Mouse (Mus musculus): ENCODE data around the gene Pigb.
A peak's percentile ranks its signal among the peaks of the same experiment; 100 is the strongest.

The Pigb gene

DNA sequence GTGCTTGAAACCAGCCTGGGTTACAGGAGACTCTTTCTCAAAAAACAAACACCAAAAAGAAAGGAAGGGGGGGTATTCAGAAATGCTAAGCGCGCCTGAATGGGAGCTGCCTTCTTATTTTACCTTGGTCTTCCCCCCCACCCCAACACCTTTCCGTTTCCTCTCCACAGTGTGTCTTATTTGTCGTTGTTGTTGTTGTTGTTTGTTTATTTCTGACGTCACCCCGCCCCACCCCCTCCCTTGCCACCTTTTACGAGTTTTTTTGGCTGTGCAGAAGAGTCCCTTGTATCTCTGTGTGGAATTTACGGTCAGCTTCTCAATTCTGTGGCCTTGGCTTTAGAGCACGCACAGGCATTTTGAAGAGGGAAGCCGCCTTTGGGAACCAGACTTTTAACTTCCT, 5.5 kb upstream of the Pigb start:
- no peak for DNase-seq (ENCODE audit: low spot score)

GRCm38 (mm10) chr9:73045204-73045603, 5.0 kb upstream of the Pigb start:
- no peak for DNase-seq (ENCODE audit: low spot score)

DNA sequence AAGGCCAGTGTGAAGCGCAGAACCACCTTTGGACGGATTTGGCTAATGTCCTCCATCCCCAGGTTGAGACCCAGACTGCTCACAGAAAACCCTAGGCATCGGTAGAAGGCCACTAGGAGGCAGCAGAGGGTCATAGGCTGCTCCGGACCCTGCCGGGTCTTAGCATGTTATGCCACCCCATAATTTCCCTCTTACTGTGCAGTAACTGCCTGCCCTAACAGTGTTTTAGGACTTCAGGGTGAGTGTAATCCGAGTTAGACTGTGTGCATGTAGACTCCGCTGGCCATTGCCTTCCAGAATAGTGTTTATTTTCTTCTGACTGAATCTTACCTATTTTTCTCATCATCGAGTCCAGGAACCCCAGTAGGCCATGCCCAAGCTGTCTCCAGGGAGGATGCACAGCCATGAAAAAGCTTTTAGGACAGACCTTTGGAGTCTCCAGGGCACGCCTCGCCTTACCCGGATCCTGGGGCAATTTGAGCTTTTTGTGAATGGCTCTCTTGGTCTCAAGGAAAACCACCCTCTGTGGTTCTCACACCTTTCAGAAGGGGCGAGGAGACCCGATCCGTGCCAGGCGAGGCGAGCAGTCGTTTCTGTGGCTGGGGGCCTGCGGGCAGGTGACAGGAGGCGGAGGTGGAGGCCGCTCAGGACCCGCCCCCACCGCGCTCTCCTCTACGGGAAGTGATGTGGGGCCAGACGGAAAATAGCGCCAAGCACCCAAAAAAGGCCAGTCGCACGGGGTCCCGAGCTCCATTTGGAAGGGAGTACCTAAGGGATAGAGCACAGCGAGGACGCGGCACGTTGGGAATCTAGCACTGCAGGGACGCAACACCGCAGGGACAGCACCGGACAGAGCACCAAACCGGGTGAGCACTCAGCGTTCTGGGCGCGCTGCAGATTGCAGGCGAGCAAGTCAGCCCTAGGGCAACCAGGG, 4.2 kb upstream of the Pigb start, which contains the start of gene Rab27a:
Gene Rab27a (plus strand): TSS at position 709 of the 934 bp plus-strand sequence.
- DNase-seq (ENCODE audit: low spot score): peak; percentile 67

GRCm38 (mm10) chr9:73039222-73039945, 794 bp downstream of the Pigb start:
- peak; percentile 75 for DNase-seq (ENCODE audit: low spot score)

- no peak for DNase-seq (ENCODE audit: low spot score)
These were observed 6.8 kb downstream of the Pigb start for GRCm38 (mm10) chr9:73033406-73033805.

GRCm38 (mm10) chr9:73031421-73031820, 8.8 kb downstream of the Pigb start:
- no peak for DNase-seq (ENCODE audit: low spot score)

GRCm38 (mm10) chr9:73030443-73030842, 9.7 kb downstream of the Pigb start:
- no peak for DNase-seq (ENCODE audit: low spot score)

DNA sequence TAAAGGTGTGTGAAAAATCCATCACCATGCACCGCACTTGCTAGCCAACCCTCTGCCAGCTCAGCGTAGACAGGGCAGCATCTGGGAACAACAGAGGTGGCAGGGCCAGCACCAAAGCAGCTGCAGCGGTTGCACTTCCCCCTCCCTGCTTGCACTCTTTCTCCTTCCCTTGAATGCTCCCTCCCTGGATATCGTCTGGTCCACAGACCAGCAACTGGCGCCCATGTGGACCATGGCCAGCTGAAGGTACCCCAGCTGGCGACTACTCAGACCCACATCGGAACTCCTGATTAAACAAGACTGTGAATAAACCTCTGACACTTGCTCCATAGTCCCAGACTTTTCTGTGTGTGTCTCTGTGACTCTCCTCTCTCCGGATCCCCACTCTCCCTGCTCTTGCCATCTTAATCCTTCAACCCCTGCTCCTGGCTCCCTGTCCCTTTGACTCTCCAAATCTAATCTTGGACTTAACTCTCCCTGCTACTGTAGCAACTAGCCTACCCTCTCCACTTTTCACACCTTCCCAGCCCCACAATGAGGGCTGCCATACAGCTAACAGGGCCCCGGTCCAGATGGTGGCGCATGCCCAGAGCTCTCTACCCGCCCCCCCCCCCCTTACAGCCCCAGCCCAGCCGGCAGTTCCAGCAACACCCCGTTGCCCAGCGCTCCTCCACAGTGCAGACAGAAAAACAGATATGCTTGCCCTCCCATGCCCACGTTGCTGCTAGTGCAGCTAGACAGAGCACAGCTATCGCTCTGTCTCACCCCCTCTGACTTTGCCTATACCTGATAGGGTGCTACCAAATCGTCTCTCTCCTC, 14.2 kb downstream of the Pigb start:
- DNase-seq (ENCODE audit: low spot score): no peak

DNA sequence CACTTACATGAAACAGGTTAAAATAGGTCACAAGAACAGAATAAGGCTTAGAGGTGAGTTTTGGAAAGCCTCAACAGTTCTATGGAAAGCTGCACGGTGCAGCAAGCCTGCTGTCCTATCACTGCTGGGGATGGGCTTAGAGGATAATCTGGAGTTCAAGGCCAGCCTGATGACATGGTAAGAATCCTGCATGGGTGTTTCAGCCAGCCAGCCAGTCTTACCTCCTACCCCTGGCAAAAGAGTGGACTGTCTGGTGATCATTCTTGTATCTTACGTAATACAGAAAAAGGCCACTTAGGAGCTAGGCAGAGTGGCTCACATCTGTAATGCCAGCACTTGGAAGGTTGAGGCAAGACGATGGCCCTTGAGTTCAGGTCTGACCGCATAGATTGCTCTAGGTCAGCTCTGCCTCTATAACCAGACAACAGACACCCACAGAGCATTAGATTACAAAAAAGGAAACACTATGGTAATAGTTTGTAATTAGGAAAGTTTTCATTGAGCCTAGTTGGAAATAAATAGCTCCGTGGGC, 19.5 kb downstream of the Pigb start:
- DNase-seq (ENCODE audit: low spot score): no peak

GRCm38 (mm10) chr9:73019841-73020240, 20.3 kb downstream of the Pigb start:
- no peak for DNase-seq (ENCODE audit: low spot score)

DNA sequence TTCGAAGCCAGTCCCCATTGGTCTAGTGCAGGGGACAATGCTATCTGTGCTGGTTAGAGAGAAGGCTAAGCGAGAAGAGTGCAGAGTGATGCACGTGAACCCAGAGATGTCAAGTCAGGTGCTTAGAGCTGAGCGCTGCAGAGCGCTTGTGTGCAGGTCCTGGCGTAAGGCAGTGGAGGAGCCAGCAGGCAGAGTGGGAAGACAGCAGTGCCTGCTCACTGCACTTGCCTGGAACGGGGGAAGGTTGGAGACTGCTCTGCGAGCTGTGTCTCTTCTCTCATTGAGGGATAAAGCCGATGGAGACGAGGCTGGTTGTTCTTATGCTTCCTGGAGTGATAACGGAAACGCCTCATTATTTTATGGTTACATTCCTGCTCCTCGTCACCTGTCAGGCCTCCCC, 25.5 kb downstream of the Pigb start:
- no peak for DNase-seq (ENCODE audit: low spot score)

GRCm38 (mm10) chr9:73012629-73013028, 27.5 kb downstream of the Pigb start:
- DNase-seq (ENCODE audit: low spot score): no peak

DNA sequence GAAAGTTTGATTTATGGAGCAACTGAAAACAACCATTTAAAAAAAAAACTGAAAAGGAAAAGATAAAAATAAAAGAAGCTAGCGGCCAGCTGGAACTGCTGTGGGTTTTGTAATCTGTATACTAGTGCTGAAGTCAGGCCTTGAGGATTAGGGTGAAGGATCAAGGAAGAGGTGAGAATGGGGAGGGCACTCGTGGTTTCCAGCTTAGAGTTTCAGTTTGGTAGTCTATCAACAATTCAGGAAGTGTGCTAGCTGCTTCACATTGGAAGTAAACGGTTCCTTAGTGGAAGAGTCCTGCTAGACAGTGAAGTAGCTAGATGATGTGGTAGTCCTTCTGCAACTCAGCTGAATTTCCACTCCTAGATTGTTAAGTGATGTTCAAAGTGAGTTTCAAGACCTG, 31.8 kb downstream of the Pigb start:
- DNase-seq (ENCODE audit: low spot score): no peak

GRCm38 (mm10) chr9:73006175-73006574, 34.0 kb downstream of the Pigb start:
- DNase-seq (ENCODE audit: low spot score): no peak

DNA sequence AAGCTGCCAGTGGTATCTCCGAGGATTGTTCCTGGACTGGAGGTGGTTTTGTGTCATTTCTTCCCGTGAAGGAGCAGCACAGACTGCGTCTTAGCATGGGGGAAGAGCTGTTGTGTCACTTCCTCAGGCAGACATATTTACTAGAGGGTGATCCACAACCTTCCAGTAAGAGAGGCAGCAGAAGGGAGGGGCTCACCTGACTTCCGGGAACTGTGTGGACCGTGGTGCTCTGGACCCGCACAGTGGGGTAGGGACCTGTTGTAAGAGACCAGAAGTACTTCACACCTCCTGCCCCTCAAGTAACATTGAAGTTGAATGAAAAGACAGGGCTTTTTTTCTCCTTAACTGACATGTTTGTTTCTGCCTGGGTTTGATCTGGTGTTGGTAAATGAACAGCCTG, 35.1 kb downstream of the Pigb start:
- DNase-seq (ENCODE audit: low spot score): no peak

GRCm38 (mm10) chr9:73004076-73004475, 36.1 kb downstream of the Pigb start:
- no peak for DNase-seq (ENCODE audit: low spot score)

DNA sequence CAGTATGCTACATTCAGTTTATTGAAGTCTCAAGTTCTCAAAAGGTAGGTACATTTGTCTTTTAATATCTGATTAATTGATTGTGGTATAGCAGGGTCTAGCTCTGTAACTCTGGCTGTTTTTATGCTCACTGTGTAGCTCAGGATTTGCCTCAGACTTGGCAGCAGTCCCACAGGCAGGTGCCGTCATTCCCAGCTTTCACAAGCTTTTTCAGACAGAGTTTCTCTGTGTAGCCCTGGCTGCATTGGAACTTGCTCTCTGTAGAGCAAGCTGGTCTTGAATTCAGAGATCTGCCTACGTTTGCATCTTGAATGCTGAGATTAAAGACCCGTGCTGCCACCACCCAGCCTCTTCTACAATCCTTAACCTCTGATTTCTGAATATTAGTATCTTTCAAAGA, 38.0 kb downstream of the Pigb start:
- no peak for DNase-seq (ENCODE audit: low spot score)

DNA sequence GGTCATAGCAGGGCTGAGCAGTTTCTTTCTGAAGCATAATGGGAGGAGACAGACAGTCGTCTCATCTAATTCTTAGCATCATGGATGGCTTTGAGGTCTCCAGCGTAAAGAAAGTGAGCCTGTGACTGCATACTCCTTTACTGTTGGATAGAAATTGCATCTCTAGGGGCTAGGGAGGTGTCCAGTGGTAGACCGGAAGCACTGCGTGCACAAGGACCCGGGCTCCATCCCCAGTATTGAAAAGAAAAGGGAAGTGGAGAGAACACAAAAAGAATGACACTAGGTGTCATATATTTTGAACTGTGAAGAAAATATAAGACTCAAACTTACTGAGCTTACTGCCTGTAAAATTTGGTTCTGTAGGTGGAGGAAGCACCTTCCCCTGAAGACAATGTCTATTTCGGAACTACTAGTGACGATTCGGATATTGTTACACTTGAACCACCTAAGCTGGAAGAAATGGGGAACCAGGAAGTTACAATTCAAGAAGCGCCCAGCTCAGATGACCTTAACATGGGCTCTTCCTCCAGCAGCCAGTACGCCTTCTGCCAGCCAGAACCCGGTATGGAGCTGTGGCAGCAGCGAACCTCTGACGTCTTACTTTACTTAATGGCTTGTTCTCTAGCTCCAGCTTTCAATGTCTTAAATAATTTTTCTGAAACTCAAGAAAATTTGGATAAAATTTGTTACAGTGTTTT, 38.7 kb downstream of the Pigb start:
- no peak for DNase-seq (ENCODE audit: low spot score)

DNA sequence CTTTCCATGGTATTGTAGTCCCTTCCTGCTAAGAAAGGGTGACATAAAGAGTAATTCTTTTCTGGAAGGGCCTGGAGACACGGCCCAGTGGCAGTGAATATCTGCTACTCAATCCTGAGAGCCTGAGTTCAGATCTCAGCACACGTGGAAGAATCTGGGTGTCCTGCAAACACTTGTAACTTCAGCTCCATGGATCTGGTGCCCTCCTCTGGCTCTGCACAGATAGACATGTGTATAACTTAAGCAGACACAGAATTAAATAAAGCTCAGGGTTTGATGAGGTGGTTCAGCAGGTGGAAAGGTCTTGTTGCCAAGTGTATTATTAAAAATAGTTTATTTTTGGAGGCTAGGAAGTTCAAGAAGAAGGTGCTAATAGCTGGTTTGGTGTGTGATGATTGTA, 39.7 kb downstream of the Pigb start:
- no peak for DNase-seq (ENCODE audit: low spot score)

DNA sequence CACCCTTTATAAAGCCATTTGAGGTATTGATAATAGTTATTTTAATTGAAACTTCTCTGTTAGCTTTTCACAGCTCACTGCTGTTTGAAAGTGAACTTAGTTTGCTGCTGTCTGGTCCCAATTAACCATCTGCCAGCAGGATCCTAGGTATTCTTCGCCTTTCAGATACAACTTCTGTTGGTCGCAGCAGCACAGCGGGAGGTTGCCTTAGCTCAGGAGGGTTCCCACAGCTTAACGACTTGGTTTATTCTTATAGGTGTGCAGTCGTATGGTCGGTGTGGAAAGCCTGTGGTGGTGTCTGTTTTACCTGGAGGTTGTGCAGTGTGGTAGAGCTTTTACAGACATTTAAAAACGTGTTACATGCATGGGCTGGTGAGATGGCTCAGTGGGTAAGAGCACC, 43.4 kb downstream of the Pigb start:
- DNase-seq (ENCODE audit: low spot score): no peak

- no peak for DNase-seq (ENCODE audit: low spot score)
These were observed 44.0 kb downstream of the Pigb start for GRCm38 (mm10) chr9:72996167-72996566.

All from layer of hippocampus, adult 9-10 months (tissue).